Mouse (Mus musculus) ES-E14 (cell line): ENCODE results near the gene Mbd5. TPM values are rescaled to one million over a fixed set of nuclear protein-coding genes. Genes with fewer than 3 reads are reported as not detected.

Source experiments
- DNase-seq: peaks from one replicate; pipeline ENCODE4 v3.0.0-alpha.2; 2013; ENCODE audit warnings: low read depth, low spot score
- H3K27ac ChIP-seq: 2 replicates; pipeline ENCODE4 v1.5.1; 2012; ENCODE audit warnings: low read depth, mild to moderate bottlenecking, low read length, moderate library complexity, mixed read lengths; ENCODE audit not compliant: poor library complexity, insufficient read depth, severe bottlenecking
- H3K36me3 ChIP-seq: 2 replicates; pipeline ENCODE4 v1.6.1; 2012; ENCODE audit warnings: mild to moderate bottlenecking, low read length, moderate library complexity, mixed read lengths; ENCODE audit not compliant: control insufficient read depth, poor library complexity, insufficient read depth, severe bottlenecking
- H3K4me1 ChIP-seq, 2 experiments: fragments of 150-350 bp in 1 of 2; sonication (generic) in 1 of 2; 2 replicates each; pipeline ENCODE4 v1.6.1; 2012; ENCODE audit warnings: low read length in 2 of 2, mild to moderate bottlenecking in 1 of 2, mixed read lengths in 1 of 2; ENCODE audit not compliant: control insufficient read depth in 2 of 2, insufficient read depth in 2 of 2, poor library complexity in 1 of 2
- H3K4me3 ChIP-seq, 2 experiments: fragments of 150-350 bp in 1 of 2; sonication (generic) in 1 of 2; 2 replicates each; pipeline ENCODE4 v1.5.1; 2012; ENCODE audit warnings: low read length in 2 of 2, low read depth in 1 of 2, mild to moderate bottlenecking in 1 of 2, mixed read lengths in 1 of 2; ENCODE audit not compliant: insufficient read depth in 1 of 2, poor library complexity in 1 of 2, severe bottlenecking in 1 of 2
- H3K9ac ChIP-seq: 2 replicates; pipeline ENCODE4 v1.6.1; 2012; ENCODE audit warnings: low read depth, mild to moderate bottlenecking, low read length, mixed read lengths; ENCODE audit not compliant: poor library complexity, insufficient read depth, severe bottlenecking
- H3K9me3 ChIP-seq: fragments of 150-350 bp; sonication (generic); 2 replicates; pipeline ENCODE4 v1.6.1; 2012; ENCODE audit warnings: low read depth, mild to moderate bottlenecking, low read length; ENCODE audit not compliant: control insufficient read depth, insufficient read depth
- CHD2 ChIP-seq: IDR thresholded peaks from 2 replicates; pipeline ENCODE4 v1.6.1; 2014; ENCODE audit warnings: mild to moderate bottlenecking, low read depth, low read length, inconsistent platforms
- HCFC1 ChIP-seq: IDR thresholded peaks from 2 replicates; pipeline ENCODE4 v1.6.1; 2012; ENCODE audit warnings: low read length, inconsistent platforms, borderline replicate concordance; ENCODE audit not compliant: insufficient read depth
- MAFK ChIP-seq: IDR thresholded peaks from 2 replicates; pipeline ENCODE4 v1.6.1; 2014; ENCODE audit warnings: mild to moderate bottlenecking, low read depth, low read length, inconsistent platforms; ENCODE audit not compliant: insufficient read depth
- ZC3H11A ChIP-seq: IDR thresholded peaks from 2 replicates; pipeline ENCODE4 v1.6.1; 2012; ENCODE audit warnings: low read depth, mild to moderate bottlenecking, inconsistent platforms, low read length, borderline replicate concordance
- ZNF384 ChIP-seq: IDR thresholded peaks from 2 replicates; pipeline ENCODE4 v1.6.1; 2012; ENCODE audit warnings: low read depth, low read length, inconsistent platforms
- in situ Hi-C, 2 experiments: fragments of 600-800 bp; cut with MboI; formaldehyde crosslinking; loops; one replicate each; pipeline ENCODE4 v1.15.1; 2025; ENCODE audit warnings: low sequenced_read_pairs in 2 of 2, inconsistent platforms in 1 of 2; ENCODE audit not compliant: unreplicated experiment in 2 of 2
- total RNA-seq: library from RNA; depleted of rRNA; stranded (reverse); fragments of 300-350 nt; gene quantifications from 2 replicates; pipeline ENCODE4 v1.2.3, GENCODE M21; 2012

The Mbd5 gene
- total RNA-seq, 1 experiment = 12.3 TPM

DNA sequence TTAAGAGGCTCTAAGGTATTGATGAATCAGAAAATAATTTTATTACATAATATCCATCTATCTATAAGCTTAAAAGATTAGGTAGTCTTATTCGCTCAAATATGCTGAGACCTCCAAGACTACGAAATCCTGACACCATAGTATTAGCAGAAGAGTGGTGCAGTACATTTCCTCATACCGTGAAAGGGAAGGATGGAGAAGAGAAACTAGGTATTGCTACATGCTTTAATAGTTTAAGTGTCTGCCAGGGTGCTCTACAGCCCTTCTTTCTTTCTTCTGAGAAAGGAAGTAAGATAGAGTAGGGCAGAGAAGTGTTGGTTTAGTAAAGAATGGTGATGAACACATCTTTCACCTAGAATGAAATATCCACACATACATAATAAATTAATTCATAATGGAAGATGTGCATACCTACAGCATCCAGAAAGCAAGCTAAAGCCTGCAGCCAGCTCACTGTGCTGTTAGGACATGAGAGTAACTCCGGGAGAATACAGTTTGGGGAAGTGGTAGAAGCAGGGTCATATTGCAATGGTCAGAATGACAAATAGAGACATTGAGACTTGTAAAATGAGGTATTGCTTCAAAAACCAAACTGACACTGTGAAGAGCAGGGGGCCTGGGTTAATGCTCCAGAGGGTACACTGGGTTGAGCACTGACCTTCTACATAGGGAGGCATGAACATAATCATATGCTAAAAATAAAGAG lies 326.9 kb downstream of the Mbd5 start:
- TF ChIP-seq MAFK (no peak), CHD2 (no peak), ZC3H11A (no peak), HCFC1 (no peak), ZNF384 (no peak)
- Histone ChIP-seq H3K9ac (no peak overlapping the region), H3K9me3 (no peaks in the 10 kb centered on the region), H3K36me3 (no peaks in the 10 kb centered on the region), H3K27ac (no peak overlapping the region), H3K4me3 (no peak overlapping the region), H3K4me1 (peaks cover 0 to 6% of the 10 kb centered on the region in 2 experiments; a peak in 1 of 4 replicates)
- no peak for DNase-seq
- in situ Hi-C loops = no loop called here

GRCm38 (mm10) chr2:49280496-49280895 lies 331.2 kb downstream of the Mbd5 start:
- peaks cover 0 to 3% of the 10 kb centered on the region in 2 experiments; a peak in 1 of 4 replicates for H3K4me1 ChIP-seq
- no peaks in the 10 kb centered on the region for H3K36me3 ChIP-seq
- no peak overlapping the region for H3K9ac ChIP-seq
- TF ChIP-seq ZNF384 (no peak), CHD2 (no peak)
- DNase-seq = no peak
- in situ Hi-C loops = no loop called here
- H3K4me3 ChIP-seq = no peak overlapping the region
- H3K27ac ChIP-seq = no peak overlapping the region
- no peaks in the 10 kb centered on the region for H3K9me3 ChIP-seq

DNA sequence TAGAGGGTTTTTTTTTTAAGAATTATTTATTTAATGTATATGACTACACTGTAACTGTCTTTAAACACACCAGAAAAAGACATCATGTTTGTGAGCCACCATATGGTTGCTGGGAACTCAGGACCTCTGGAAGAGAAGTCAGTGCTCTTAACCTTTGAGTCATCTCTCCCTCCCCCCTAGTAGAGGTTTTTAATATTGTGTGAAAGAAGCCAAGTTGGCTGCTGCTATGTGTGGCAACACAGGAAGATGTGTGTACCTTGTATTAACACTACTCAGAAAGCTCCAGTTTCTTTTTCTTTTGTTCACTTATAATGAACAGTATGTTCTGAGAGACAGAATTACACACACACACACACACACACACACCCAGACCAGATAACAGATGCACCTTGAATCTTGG lies 334.3 kb downstream of the Mbd5 start:
- no peak for DNase-seq
- in situ Hi-C loops = no loop called here
- Histone ChIP-seq H3K9me3 (no peaks in the 10 kb centered on the region), H3K4me3 (no peak overlapping the region), H3K9ac (no peak overlapping the region), H3K27ac (no peak overlapping the region), H3K4me1 (peaks cover 0 to 6% of the 10 kb centered on the region in 2 experiments; a peak in 1 of 4 replicates), H3K36me3 (no peaks in the 10 kb centered on the region)
- no peak for TF ChIP-seq MAFK
- no peak for TF ChIP-seq CHD2
- TF ChIP-seq ZNF384 = no peak
- TF ChIP-seq HCFC1 = no peak
- TF ChIP-seq ZC3H11A = no peak

DNA sequence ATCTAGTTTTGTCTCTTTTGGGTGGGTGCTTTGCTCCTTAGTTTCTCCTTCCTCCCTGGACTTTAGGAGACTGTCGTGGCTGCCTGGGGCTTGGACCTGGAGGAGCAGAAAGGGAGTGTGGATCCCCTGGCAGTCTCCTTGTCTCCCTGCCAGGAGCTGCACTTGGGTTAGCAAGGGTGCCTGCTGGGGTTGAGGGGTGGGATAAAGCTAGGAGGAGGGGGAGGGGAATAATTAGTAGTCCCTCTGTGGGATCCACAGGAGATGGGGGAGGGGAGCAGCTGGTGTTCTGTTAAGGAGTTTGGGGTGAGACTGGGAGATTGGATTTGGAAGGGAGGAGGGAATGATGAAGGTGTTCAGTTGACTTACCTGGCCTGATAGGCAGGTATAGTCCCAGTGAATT lies 337.7 kb downstream of the Mbd5 start:
- TF ChIP-seq ZC3H11A = no peak
- TF ChIP-seq ZNF384 = no peak
- no peak for TF ChIP-seq CHD2
- TF ChIP-seq HCFC1 = no peak
- no peak for TF ChIP-seq MAFK
- Histone ChIP-seq H3K4me3 (no peak overlapping the region), H3K36me3 (no peaks in the 10 kb centered on the region), H3K4me1 (peaks cover 0 to 3% of the 10 kb centered on the region in 2 experiments; a peak in 1 of 4 replicates), H3K9ac (no peak overlapping the region), H3K27ac (no peak overlapping the region), H3K9me3 (no peaks in the 10 kb centered on the region)
- no peak for DNase-seq
- in situ Hi-C loops = no loop called here
